Mouse (Mus musculus) hindbrain, embryonic 13.5 days (tissue): Measurements from ENCODE around the gene Pbx2. TPM values are rescaled to one million over a fixed set of nuclear protein-coding genes. Genes with fewer than 3 reads are reported as not detected.

Experiments
- ATAC-seq: fragments of 200-750 bp; cut with Nextera tagmentation; 2 replicates; pipeline ENCODE4 v1.8.0; 2017; ENCODE audit warnings: moderate TSS enrichment; ENCODE audit not compliant: low FRiP score
- H3K27ac ChIP-seq: fragments of 300-500 bp; sonication (generic); 2 replicates; pipeline ENCODE4 v1.5.1; 2015; ENCODE audit warnings: inconsistent platforms, mild to moderate bottlenecking, moderate library complexity
- H3K27me3 ChIP-seq: fragments of 300-500 bp; sonication (generic); 2 replicates; pipeline ENCODE4 v1.6.1; 2015; ENCODE audit warnings: mild to moderate bottlenecking, inconsistent platforms
- H3K36me3 ChIP-seq: fragments of 300-500 bp; sonication (generic); 2 replicates; pipeline ENCODE4 v1.6.1; 2015; ENCODE audit warnings: mild to moderate bottlenecking, inconsistent platforms
- H3K4me1 ChIP-seq: fragments of 300-500 bp; sonication (generic); replicated peaks from 2 replicates; pipeline ENCODE4 v1.6.1; 2015; ENCODE audit warnings: inconsistent platforms
- H3K4me2 ChIP-seq: fragments of 300-500 bp; sonication (generic); 2 replicates; pipeline ENCODE4 v1.6.1; 2015; ENCODE audit warnings: inconsistent platforms, mild to moderate bottlenecking, moderate library complexity
- H3K4me3 ChIP-seq: fragments of 300-500 bp; sonication (generic); 2 replicates; pipeline ENCODE4 v1.5.1; 2015; ENCODE audit warnings: mild to moderate bottlenecking, inconsistent platforms
- H3K9ac ChIP-seq: fragments of 300-500 bp; sonication (generic); 2 replicates; pipeline ENCODE4 v1.6.1; 2015; ENCODE audit warnings: mild to moderate bottlenecking, inconsistent platforms
- H3K9me3 ChIP-seq: fragments of 300-500 bp; sonication (generic); 2 replicates; pipeline ENCODE4 v1.6.1; 2016; ENCODE audit warnings: inconsistent platforms
- WGBS: fragments of 180-500 bp; shearing (Covaris S2); methylation state at CpG from one replicate; pipeline ENCODE4 v1.1.7; 2015; 5-methylcytosine and 5-hydroxymethylcytosine counted together
- polyA plus RNA-seq: library from polyadenylated mRNA; unstranded; fragments of >200 nt; fragmentation: Nextera tagmentation; extraction: Ambion mirVana; gene quantifications from 2 replicates; pipeline ENCODE4 v1.2.1, GENCODE M21; 2015

The Pbx2 gene
- polyA plus RNA-seq, 1 experiment from 2014 or later: 8.9 TPM

DNA sequence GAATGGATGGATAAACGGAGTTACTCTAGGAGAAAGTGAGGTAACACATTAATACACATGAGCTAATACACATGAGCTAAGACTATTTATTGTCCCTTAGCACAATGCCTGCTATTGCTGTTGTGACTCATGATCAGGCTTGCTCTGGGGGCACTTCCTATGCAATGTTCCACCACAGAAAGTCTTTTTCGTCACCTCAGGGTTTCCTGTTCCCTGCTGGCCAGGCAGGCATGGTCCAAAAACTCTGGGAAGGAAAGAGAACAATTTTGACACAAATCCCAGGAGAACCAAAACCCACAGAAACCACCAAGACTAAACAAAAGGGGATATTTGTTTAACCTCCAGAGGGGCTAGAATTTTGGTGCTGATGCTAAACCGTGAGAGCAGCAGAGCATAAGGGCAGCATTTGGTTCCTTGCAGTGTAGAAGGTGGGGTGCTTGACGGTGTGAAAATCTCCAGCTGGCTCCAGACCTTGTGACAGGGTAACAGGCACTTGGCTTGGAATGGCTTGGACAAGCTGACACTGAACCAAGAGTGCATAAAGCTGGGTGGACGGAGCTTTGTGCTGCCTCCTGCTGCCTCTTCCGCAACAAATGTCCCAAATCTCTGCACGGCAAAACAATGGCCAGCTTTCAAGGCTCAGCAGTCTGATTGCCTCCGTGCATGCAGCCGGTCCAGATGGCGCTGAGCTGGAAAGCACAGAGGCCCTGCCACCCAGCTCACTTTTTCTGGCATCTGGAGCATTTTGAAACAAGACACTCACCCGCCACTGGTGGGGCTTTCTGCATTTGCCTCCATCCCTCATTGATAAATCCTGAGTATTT, 49.9 kb downstream of the Pbx2 start:
- WGBS: 12% methylated on average over 11 of the region's 11 CpGs
- Histone ChIP-seq H3K4me2 (0 out of 2 replicates have a peak overlapping the region, but pooled peaks have one; percentile 6), H3K9ac (peak overlapping the region; percentile 51)

DNA sequence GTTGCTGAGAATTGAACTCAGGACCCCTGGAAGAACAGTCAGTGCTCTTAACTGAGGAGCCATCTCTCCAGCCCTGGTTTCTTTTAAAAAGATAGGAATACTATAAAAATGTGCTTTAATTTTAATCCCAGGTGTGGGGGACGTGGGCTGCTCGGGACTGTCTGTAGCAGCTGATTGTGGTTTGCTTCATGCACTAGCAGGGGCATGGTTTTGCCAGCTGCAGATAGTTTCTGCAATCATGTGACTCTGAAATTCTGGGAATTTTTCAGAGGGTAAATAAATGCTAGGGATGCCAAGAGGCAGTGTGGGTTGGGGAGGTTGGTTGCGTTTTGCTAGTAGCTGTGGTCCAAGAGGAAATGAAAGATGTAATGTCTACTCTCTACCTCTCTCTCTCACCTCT, 50.9 kb downstream of the Pbx2 start:
- WGBS: 88% methylated on average over 3 of the region's 3 CpGs

More for the DNA sequence above, 49.9 kb downstream of the Pbx2 start:
- Histone ChIP-seq H3K36me3 (no peaks in the 10 kb centered on the region), H3K9me3 (no peaks in the 10 kb centered on the region), H3K27ac (peak overlapping the region; percentile 83), H3K4me3 (no peak overlapping the region), H3K27me3 (peaks cover 10% of the 10 kb centered on the region), H3K4me1 (peaks cover 27% of the 10 kb centered on the region)
- no peak for ATAC-seq

DNA sequence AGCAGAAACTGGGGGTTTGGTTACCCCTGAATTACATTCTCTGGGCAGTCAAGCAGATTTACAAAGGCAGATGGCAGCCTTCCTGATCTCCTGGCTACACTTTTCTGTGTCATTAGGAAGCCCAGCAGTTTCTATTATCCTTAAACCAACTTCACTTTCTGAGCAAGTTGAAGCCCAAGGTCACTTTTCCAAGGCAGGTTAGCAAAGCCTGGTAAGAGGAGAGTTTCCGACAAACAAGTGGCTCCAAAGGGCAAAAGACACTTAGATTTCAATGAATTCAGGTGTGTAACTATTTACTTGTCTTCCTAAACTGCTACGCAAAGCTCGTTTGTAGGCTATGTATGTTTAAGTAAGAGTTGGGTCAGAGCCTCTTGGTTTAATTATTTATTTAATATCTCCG, 52.3 kb downstream of the Pbx2 start:
- Histone ChIP-seq H3K4me3 (no peak overlapping the region), H3K27me3 (no peaks in the 10 kb centered on the region), H3K9me3 (no peaks in the 10 kb centered on the region), H3K4me2 (no peak overlapping the region), H3K36me3 (peaks cover under 1% of the 10 kb centered on the region), H3K9ac (no peak overlapping the region), H3K27ac (no peak overlapping the region), H3K4me1 (peaks cover 44% of the 10 kb centered on the region)
- ATAC-seq: no peak
- 92% methylated on average over 4 of the region's 4 CpGs for WGBS

More for the DNA sequence above, 50.9 kb downstream of the Pbx2 start:
- H3K9me3 ChIP-seq: no peaks in the 10 kb centered on the region
- no peak overlapping the region for H3K9ac ChIP-seq
- H3K4me1 ChIP-seq: peaks cover 34% of the 10 kb centered on the region
- H3K27me3 ChIP-seq: peaks cover 6% of the 10 kb centered on the region; the same call in 1 of the 2 replicates
- H3K4me3 ChIP-seq: no peak overlapping the region
- no peaks in the 10 kb centered on the region for H3K36me3 ChIP-seq
- no peak for ATAC-seq
- no peak overlapping the region for H3K4me2 ChIP-seq
- H3K27ac ChIP-seq: peak overlapping the region; percentile 83; the same call in 1 of the 2 replicates

DNA sequence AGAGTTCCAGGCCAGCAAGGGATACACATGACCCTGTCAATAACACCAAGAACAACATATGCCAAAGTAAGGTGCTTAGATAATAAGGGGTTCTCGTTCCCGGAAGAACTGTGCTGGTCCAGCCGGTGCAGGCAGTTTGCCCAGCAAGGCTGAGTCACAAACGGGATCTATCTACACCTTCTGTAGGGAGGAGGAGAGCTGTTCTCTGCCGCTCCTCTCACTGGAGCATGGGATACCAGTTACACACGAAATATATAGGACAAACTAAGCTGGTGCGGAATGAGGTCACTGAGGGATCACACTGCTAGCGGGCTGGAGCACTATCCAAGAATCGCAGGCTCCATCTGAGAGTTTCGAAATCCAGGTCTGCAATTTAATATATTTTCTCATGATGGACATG, 52.9 kb downstream of the Pbx2 start:
- Histone ChIP-seq H3K4me2 (no peak overlapping the region), H3K4me3 (no peak overlapping the region)
- WGBS: 90% methylated on average over 10 of the region's 10 CpGs

DNA sequence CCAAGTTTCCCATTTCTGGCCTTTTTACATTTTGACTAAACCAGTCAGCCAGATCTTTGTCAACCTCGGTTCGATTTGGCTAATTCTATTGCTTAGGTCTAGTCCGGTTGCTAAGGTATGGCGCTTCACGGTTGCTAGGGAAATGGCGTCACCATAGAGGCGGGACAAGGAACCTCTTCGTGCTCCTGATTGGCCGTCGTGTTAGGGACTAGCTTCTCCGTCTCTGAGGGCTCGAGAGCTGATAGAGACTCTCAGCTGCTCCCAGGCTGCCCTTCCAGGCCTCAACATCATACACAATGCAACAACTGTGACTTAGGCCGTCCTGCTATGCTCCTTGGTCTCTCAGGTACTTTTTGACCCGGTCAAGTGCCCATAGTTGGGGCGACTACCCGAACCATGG, 53.5 kb downstream of the Pbx2 start, which contains the start of gene Fkbpl:
Gene Fkbpl, plus strand, starts transcription at position 157 of the 400 bp plus-strand sequence.
- Histone ChIP-seq H3K9me3 (no peaks in the 10 kb centered on the region), H3K9ac (peak within 1 kb of the TSS; percentile 72), H3K27ac (peak within 1 kb of the TSS; percentile 74), H3K4me1 (peaks cover 51% of the 10 kb centered on the region), H3K36me3 (peaks cover 13% of the 10 kb centered on the region), H3K4me2 (peak within 1 kb of the TSS; percentile 85), H3K27me3 (no peaks in the 10 kb centered on the region), H3K4me3 (peak within 1 kb of the TSS; percentile 56)
- WGBS: 1% methylated on average over 16 of the region's 16 CpGs
- peak; percentile 69 for ATAC-seq

More for the DNA sequence above, 52.9 kb downstream of the Pbx2 start:
- H3K9me3 ChIP-seq: no peaks in the 10 kb centered on the region
- peak overlapping the region; percentile 74; the same call in 1 of the 2 replicates for H3K27ac ChIP-seq
- no peak overlapping the region for H3K9ac ChIP-seq
- H3K36me3 ChIP-seq: peaks cover 6% of the 10 kb centered on the region
- no peak for ATAC-seq
- H3K27me3 ChIP-seq: no peaks in the 10 kb centered on the region
- peaks cover 49% of the 10 kb centered on the region for H3K4me1 ChIP-seq

DNA sequence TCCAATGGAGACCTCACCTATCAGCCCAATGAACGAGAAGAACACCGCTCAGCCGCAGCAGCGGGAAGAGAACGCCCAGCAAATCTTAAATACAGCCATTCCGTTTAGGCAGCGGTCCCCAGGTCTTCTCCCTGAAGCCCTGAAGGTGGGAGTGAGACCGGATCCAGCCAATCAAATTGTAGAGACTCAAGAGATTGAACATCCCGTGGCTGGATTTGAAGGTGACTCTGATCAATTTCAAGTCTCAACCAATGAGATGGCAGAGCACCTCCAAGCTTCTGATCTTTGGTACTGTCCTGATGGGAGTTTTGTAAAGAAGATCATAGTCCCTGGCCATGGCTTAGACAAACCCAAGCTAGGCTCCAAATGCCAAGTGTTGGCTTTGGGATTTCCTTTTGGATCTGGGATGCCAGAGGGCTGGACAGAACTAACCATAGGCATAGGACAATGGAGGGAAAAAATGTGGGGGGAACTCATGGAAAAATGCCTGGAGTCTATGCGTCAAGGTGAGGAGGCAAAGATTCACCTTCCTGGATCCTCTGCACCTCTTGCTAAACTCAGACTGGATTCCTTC, 54.3 kb downstream of the Pbx2 start:
- 45% methylated on average over 10 of the region's 10 CpGs for WGBS
- Histone ChIP-seq H3K36me3 (peaks cover 20% of the 10 kb centered on the region), H3K27ac (0 out of 2 replicates have a peak overlapping the region, but pooled peaks have one; percentile 74), H3K4me2 (peak overlapping the region; percentile 85), H3K4me1 (peaks cover 50% of the 10 kb centered on the region), H3K4me3 (peak overlapping the region; percentile 56), H3K27me3 (no peaks in the 10 kb centered on the region), H3K9me3 (no peaks in the 10 kb centered on the region), H3K9ac (peak overlapping the region; percentile 72)
- ATAC-seq: no peak

DNA sequence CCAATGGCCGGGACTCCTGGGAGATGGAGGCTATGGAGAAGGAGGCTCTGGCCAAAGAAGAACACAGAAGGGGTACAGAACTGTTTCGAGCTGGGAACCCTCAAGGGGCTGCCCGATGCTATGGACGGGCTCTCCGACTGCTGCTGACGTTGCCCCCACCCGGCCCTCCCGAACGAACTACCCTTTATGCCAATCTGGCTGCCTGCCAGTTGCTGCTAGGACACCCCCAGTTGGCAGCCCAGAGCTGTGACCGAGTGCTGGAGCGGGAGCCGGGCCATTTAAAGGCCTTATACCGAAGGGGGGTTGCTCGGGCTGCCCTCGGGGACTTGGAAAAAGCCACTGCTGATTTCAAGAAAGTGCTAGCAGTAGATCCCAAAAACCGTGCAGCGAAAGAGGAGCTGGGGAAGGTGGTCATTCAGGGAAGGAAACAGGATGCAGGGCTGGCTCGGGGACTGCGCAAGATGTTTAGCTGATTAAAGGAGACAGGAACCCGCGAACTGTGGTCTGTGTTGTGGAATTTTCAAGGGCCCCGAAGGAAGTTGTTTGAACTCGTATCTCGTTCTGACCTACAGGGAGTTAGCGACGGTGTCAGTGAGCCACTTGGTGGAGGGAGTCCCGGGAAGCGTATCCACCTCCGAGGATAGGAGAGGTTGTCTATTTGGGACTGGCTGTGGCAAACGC, 54.9 kb downstream of the Pbx2 start:
- no peaks in the 10 kb centered on the region for H3K27me3 ChIP-seq
- H3K4me3 ChIP-seq: peak overlapping the region; percentile 97
- WGBS: 85% methylated on average over 30 of the region's 30 CpGs
- H3K4me2 ChIP-seq: peak overlapping the region; percentile 85
- peaks cover 44% of the 10 kb centered on the region for H3K4me1 ChIP-seq
- peaks cover 27% of the 10 kb centered on the region for H3K36me3 ChIP-seq
- ATAC-seq: no peak
- H3K27ac ChIP-seq: no peak overlapping the region
- H3K9me3 ChIP-seq: no peaks in the 10 kb centered on the region
- no peak overlapping the region for H3K9ac ChIP-seq

Other genes starting within 250 kb of the Pbx2 start
- not detected in 2 replicates for gene Btnl2, start 236.4 kb upstream of the Pbx2 start, polyA plus RNA-seq
- not detected in 2 replicates for gene Btnl1, start 214.1 kb upstream of the Pbx2 start, polyA plus RNA-seq
- gene BC051142, start 192.4 kb upstream of the Pbx2 start, polyA plus RNA-seq: 3.6 and 4.1 TPM in 2 replicates
- not detected in 2 replicates for gene Btnl4, start 113.9 kb upstream of the Pbx2 start, polyA plus RNA-seq
- not detected in 2 replicates for gene Btnl6, start 73.9 kb upstream of the Pbx2 start, polyA plus RNA-seq
- gene Notch4, start 27.0 kb upstream of the Pbx2 start, polyA plus RNA-seq: 7.4 and 8.4 TPM in 2 replicates
- 3.2 and 4.9 TPM in 2 replicates for gene Gpsm3, start 1.5 kb upstream of the Pbx2 start, polyA plus RNA-seq
- gene Ager, start 6.6 kb downstream of the Pbx2 start, polyA plus RNA-seq: 1.9 and 2.1 TPM in 2 replicates
- gene Rnf5, start 12.4 kb downstream of the Pbx2 start, polyA plus RNA-seq: 299 and 301 TPM in 2 replicates
- gene Agpat1, start 13.0 kb downstream of the Pbx2 start, polyA plus RNA-seq: 97.8 and 99.1 TPM in 2 replicates
- 11.7 and 12.9 TPM in 2 replicates for gene Egfl8, start 24.7 kb downstream of the Pbx2 start, polyA plus RNA-seq
- 21.7 and 22.7 TPM in 2 replicates for gene Ppt2, start 37.2 kb downstream of the Pbx2 start, polyA plus RNA-seq
- gene Prrt1, start 38.3 kb downstream of the Pbx2 start, polyA plus RNA-seq: 5.5 and 5.6 TPM in 2 replicates
- gene Fkbpl, start 53.5 kb downstream of the Pbx2 start, polyA plus RNA-seq: 16.9 and 17.6 TPM in 2 replicates
- gene Atf6b, start 55.9 kb downstream of the Pbx2 start, polyA plus RNA-seq: 117 and 122 TPM in 2 replicates
- 0.09 TPM in 2 replicates for gene Tnxb, start 79.3 kb downstream of the Pbx2 start, polyA plus RNA-seq
- 0.09 TPM in 1 of 2 replicates, not detected in the other for gene C4b, start 152.6 kb downstream of the Pbx2 start, polyA plus RNA-seq
- gene Cyp21a1, start 213.3 kb downstream of the Pbx2 start, polyA plus RNA-seq: not detected in 2 replicates
- gene Stk19, start 245.7 kb downstream of the Pbx2 start, polyA plus RNA-seq: 36.5 and 40.5 TPM in 2 replicates
- 68.9 and 69.6 TPM in 2 replicates for gene Dxo, start 245.8 kb downstream of the Pbx2 start, polyA plus RNA-seq